Mouse (Mus musculus): ENCODE results near the gene Mcm7.
"Not testable (repeated sequence)": the region's sequence is repeated elsewhere in the genome, so short reads cannot be mapped to it uniquely, and the experiment has no call there.

The Mcm7 gene

DNA sequence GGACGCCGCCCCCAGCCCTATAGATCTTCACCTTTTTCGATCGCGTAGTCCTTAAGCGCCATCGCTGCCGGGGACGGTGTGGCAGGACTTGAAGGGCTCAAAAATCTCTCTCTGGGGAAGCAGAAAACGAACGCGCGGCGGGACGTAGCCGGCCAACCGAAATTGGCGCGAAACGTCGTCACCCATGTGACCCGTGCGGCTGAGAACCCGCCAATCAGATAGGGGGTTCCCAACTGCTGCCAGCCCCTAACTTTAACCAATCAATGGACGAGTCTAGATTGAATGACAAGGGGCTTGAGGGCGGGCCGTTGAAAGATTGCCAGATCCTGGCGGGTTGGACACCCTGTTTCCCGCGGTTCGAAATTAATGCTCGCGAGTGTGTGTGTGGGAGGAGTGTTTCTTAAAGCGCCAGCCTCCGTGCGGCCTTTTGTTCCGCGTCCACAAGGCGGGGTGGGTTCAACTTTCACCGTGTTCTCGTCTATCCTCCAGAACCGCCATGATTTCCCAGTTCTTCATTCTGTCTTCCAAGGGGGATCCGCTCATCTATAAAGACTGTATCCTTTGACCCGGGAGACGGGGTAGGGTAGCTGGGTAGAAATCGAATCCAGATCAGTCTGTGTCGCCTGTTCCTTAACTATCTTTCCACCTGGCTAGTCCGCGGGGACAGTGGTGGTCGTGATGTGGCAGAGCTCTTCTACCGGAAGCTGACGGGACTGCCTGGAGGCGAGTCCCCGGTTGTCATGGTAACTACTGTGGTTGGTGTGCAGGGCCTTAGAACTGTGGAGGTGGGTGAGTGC lies at the start of gene Mcm7, which contains the start of gene Ap4m1:
Mcm7 (minus strand) TSS at position 728 of the 797 bp plus-strand sequence.
Ap4m1 (plus strand) TSS at position 308 of the 797 bp plus-strand sequence.
- peak; percentile 99 for DNase-seq (ENCODE audit: low spot score in 2 of 2)

DNA sequence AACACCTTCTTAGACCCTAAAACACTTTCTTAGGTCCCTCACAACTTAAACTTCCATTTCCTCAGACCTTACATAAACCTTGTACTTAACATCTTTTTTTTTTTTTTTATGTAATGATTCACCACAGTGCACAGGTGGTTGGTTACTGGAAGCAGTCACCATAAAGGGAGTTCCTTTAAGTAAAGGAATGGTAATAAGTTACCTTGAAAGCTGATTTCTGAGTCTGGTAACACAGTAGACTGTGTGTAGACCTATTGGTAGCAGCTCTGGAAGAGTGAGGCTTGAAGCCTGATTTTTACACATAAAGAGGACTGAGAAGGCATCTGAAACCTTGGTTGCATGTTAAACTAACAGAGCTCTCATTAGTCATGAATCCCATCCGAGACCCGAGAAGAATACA lies 47.6 kb upstream of the Mcm7 start:
- DNase-seq (ENCODE audit: low spot score in 2 of 2): no peak

DNA sequence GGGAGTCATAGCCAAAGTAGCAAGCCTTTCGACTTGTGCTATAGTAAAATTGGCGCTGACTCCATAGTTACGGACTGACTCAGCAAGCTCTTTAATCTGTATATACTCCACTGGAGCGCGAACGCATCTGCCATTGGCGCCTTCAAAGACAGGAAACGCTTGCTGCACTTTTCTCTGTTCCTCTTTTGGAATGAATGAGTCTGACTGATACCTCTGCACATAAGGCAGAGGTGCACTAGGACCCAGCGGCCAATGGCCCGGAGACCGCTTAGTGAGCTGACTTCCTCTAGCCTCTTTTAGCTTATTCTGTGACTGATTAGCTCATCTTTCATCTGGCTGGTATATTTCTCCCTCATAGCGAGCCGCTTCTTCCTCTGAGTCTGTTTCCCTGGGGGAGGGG lies 44.4 kb upstream of the Mcm7 start:
- DNase-seq (ENCODE audit: low spot score in 2 of 2): not testable (repeated sequence)

DNA sequence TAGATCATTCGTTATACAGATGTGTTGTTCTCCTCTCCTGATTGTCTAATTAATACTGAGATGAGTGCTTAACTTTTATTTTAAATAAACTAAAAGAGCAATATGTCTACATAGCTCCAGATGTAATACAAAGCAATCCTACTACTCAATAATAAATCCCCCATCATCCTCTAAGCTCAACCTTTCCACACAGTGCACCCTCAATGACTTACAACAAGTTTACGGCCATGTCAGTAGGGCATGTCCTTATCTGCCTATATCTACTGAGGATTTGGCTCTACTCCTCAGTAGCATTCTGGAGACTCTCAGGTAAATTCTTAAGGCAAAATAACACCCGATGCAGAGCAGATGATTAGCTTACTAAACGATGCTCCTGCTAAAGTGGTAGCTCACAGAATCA lies 35.7 kb upstream of the Mcm7 start:
- no peak for DNase-seq (ENCODE audit: low spot score in 2 of 2)

DNA sequence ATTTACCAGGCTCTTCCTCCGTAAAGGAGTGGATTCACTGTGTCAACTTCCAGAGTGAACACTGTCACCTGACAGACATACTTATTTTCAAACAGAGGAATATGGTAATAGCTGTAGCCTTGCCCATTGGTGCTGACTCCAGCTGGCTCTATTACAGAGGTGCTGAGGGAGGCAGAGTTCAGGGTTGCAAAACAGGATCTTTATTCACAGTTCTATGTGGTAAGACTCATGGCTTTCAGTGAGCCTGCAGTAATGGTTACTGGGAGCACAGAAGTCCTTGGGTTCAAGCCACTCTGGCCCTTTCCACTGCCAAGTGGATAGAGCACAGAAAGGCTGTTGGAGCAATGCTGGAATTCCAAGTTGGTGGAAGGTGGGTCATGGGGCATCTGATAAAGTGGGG lies 35.0 kb upstream of the Mcm7 start:
- no peak for DNase-seq (ENCODE audit: low spot score in 2 of 2)

DNA sequence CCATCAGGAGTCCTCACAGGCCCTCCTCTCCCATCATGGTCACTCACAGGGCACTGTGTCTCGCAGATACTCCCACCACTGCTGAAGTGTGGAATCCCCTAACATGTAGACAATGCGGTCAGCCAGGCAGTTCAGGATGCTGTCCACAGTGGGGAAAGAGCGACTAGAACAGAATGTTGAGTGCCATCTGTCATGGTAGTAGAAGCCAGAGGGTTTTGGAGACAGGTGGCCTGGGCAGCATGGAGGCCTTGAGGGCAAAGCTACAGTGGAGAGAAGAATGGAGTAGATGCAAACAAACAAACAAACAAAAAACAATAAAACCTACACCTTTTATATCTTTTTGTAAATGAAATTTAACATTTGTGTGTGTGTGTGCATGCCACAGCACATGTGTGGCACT lies 29.9 kb upstream of the Mcm7 start:
- DNase-seq (ENCODE audit: low spot score in 2 of 2): no peak

DNA sequence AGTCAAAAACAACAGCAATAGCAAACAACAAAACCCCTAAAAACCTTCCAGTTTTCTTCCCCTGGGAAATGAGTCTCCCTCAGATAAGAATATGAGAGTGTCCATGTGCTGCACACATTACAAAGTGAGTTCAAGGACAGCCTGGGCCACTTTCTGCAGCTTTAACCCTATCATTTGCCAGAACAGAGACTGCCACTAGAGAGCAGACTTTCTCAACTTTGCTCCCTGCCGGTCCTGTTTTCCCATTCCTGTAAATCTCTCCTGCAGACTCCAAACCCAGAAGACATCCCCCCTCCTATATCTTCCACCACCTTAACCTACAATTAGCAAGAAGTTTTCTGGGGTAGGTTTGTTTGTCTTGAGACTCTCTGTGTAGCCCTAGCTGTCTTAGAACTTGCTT lies 27.4 kb upstream of the Mcm7 start:
- no peak for DNase-seq (ENCODE audit: low spot score in 2 of 2)

DNA sequence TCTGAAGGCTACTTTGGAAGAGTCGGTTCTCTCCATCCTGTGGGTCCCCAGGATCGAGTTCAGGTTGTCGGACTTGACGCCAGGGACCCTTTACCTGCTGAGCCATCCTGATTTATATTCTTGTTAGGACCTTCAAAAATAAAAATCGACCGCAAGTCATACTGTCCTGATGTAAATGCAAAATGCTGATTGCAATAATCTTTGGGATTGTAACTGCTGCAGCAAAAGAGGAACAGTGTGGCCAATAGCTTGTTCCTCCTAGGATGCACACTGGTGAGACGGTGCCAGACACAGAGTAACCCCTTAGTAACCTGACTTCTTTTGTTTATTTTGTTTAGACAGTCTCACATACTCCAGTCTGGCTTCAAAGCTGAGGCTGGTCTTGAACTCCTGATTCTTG lies 23.2 kb upstream of the Mcm7 start:
- DNase-seq (ENCODE audit: low spot score in 2 of 2): peak in 1 of 2 experiments; percentile 20

DNA sequence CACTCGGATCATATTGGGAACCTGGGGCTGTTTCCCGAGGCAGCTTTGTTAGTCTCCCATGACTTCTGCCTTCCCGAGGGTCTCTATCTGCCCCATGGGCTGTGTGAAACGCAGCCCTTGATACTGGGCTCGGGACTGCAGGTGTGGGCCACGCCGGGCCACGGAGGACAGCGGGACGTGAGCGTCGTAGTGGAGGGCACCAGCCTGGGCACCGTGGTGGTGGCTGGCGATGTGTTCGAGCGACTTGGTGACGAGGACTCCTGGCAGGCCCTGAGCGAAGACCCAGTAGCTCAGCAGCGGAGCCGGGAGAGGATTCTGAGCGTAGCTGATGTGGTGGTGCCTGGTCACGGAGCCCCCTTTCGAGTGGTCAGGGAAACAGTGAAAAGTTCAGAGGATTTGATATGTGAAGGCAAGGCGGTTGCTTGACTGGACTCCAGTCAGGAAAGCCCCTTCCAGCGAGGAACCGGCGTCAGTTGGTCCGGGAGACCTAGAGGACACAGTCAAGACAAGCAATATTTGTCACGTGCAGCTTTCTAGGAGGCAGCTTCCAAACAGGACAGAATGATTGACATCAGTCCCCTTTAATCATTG lies 22.6 kb upstream of the Mcm7 start:
- peak; percentile 56 to 58 for DNase-seq (ENCODE audit: low spot score in 2 of 2)

DNA sequence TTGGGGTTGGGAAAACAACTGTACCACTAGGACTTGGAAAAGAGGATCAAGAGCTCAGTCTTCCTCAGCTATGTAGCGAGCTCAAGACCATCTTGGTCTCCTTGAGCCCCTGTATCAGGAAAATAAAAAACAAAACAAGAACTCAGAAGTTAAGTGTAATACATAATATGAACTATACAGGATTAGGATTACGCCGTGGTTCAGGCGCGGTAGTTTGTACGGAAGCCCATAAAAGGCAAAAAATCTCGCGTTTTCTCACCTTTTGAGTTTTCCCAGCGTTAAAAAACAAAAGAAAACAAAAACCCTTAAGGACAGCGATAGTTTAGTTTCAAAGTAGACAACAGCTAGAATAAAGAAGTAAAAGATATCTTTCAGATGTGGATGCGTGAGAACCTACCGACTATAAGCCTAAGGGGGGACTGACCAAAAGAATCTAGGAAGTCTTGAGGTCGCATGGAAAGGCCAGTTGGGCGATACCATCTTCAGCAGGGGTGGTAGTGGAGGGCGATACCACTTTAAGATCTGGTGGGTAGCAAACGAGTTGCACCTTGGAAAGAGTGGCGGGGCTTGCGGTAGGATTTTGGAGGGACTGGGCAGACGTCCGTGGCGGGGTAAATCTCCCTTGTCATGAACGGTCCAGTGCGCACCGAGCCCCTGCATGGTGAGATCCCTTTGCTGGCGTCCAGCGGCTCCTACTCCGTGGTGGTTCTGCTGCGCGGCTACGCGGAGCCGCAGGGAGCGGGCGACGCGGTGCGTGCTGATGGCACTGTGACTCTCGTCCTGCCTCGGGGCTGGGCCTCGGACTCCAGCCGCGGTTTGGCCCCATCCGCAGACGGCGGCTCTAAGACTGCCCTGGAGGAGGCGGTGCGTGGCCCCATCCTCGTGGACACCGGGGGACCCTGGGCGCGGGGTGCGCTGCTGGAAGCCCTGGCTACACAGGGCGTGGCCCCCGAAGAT lies 21.8 kb upstream of the Mcm7 start, which contains the start of gene Mblac1:
Mblac1 (plus strand) TSS at position 544 of the 957 bp plus-strand sequence.
- peak; percentile 83 to 84 for DNase-seq (ENCODE audit: low spot score in 2 of 2)

DNA sequence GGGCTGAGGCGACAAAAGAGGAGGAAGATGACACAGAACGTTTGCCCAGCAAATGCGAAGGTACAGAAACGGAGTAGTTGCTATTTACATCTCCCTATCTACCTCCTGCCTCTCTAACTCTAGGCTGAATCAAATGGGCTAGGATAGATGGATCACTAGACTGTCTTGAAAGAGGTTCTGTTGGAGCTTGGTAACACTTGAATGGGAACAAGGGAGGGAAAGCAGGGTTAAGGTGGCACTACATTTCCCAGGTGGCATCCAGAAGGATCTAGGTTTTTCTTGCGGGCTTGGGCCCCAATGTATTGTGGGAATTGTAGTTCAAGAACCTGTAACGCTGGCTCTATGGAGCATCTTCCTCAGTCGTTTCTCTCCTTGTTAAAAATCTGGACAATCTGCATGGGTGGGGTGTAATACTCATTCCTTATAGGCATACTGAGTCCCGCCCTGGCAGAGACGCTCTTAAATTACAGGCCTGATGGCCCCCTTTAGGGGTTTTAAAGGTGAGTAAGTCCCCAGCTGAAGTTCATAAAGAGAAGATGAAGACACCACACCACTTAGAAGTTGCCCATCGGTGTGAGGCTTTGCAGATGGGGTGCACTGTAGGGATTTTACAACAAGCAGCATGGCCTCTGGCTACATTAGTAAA lies 15.6 kb upstream of the Mcm7 start:
- peak; percentile 83 to 91 for DNase-seq (ENCODE audit: low spot score in 2 of 2)

DNA sequence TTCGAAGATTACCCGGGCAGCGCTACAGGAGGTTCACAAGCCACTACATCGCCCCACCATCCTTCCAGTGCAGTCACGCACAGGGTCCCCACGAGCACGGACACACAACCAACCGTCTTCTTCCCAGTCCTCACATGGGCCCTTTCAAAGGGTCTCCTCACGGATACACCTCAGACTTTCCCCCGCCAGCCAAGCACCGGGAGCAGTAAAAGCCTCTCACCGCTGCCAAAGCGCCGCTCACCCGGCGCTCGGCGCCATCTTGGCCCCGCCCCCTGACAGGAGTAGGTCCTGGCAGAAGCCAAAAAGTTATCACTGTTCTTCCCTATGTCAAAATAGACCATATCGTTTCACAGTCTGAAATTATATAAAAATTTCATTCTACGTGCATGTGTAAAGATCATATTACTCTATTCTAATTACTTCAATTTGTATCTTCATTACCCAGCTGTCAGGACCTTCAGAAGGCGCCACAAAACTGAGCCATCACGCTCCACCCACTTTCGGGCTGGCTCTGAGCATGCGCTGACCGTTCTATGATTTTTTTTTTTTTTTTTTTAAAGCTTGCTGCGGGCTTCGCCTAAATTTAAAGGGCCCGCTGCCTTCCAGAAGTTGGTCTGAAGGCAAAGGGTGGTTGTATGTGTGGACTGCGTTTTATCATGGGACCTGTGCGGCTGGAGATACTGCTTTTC lies 14.9 kb upstream of the Mcm7 start, which contains the start of the genes Taf6 and Cnpy4:
Taf6 (minus strand) TSS at position 502 of the 689 bp plus-strand sequence.
Cnpy4 (plus strand) TSS at position 536 of the 689 bp plus-strand sequence.
- peak; percentile 89 to 90 for DNase-seq (ENCODE audit: low spot score in 2 of 2)

DNA sequence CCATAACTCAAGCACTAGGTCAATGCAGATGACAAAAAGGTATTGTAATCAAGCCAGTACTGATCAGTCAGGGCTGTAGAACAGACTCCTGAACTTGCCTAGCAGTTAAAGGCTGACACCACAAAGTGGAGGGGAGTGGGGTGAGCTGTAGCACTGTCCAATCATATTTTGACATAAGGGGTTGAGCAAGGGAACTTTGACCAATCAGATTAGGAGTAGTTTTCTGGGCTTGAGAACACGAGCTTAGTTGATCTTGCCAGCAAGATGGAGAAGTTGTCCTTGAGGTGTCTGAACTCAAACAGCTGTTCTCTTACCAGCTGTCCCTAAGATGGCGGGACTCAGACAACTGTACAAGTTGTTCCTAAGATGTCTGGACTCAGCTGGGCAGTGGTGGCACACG lies 995 bp upstream of the Mcm7 start:
- DNase-seq (ENCODE audit: low spot score in 2 of 2): no peak

DNA sequence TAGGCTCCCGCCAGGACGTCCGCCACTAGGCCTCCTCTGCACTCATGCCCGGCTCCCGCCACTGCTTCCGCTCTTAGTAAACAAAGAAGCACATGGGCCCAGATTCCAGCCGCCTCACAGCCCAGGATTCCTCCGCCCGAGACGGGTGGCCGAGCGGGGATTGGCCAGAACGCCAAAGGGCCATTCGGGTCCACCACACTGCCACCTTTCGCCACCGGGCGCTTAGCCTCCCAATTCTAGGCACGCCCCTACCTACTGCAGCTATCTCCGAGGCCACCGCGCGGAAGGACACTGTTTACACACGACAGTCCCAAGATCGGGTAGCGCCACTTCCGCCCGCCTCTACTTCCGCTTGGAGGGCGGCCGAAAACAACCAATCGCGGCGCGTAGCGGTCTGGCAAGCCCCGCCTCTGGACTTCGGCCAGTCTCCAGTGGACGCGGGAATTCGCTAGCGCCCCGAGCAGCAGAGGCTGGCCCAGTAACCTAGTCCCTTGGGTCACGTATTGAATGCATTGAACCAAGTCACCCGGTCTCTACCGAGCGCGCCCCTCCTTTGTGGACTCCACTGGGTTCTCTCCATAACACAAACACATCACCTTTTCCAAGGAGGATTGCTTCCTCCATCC lies 1.2 kb downstream of the Mcm7 start:
- DNase-seq (ENCODE audit: low spot score in 2 of 2): peak; percentile 97 to 98

DNA sequence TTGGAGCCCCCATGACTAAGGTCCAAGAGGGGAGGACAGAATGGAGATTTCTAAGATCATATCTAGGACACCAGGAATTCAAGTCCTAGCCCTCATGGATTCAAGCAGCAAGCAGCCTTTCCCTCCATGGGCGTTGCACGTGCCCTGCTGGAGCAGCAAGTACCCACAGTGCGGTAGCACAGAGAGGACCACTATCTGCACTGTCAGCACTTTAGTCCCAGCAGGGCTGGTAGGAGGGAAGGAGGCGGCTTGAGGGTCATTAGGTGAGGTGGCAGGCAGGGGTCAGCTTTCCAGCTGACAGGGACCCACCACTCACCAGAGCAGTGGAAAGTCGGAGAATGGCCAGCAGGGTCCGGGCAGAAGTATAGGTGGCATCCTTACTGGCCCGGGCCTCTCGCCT lies 6.6 kb downstream of the Mcm7 start:
- DNase-seq (ENCODE audit: low spot score in 2 of 2): no peak

DNA sequence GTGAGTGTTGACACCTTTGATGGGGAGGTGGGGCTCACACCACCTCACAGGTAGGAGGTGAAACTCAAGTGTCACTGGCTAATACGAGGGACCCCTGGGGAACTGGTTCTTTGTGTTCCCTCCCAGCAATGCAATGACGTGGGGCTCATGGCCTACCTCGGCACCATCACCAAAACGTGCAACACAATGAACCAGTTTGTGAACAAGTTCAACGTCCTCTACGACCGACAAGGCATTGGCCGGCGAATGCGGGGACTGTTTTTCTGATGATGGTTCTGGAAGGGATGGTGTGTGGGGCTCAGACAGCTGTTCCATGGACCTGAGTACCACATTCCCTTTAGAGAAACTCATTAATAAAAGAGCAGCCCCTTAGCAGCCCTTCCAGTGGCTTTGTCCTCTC lies 8.6 kb downstream of the Mcm7 start:
- DNase-seq (ENCODE audit: low spot score in 2 of 2): no peak

DNA sequence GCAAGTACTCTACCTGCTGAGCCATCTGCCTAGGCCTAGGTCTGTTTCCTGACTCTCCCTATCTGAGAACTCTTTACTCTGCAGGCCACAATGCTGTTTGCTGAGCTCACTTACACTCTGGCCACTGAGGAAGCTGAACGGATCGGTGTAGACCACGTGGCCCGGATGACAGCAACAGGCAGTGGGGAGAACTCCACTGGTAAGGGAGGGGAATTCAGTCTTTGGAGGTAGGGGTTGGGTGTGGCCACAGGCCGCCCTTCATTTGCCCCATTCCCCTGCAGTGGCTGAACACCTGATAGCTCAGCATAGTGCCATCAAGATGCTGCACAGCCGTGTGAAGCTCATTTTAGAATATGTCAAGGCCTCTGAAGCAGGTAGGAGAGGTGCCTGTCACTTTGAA lies 9.2 kb downstream of the Mcm7 start:
- no peak for DNase-seq (ENCODE audit: low spot score in 2 of 2)

DNA sequence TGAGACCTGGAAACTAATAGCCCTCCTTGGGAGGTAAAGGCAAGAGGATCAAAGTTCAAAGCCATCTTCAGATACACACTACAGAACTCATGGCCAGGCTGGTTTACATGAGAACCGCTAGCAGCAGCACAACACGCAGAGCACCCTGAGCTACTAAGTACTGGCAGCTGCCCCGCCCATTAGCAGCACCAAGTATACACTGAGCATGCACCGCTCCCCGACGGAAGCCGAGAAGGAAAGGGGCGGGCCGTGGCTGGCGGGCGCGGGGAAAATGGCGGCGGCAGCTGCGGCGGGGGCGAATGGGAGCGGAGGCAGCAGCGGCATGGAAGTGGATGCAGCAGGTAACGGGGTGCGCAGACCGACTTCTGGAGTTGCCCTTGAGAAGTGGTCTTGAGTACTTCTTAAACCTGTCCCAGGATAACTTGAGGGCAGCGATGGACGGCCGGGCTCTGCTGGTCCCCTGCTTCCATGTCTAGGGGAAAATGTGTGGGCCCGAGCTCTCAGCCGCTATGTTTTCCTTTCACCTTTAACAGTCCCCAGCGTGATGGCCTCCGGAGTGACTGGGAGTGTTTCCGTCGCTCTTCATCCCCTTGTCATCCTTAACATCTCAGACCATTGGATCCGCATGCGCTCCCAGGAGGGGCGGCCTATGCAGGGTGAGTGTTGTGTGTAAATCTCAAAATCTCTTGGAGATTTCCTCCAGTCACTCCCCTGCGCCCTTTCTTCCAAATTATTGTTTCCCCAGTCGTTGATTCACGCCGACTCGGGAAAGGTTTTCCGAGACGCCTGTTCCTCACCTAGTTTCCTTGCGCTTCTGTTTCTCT lies 11.2 kb downstream of the Mcm7 start, which contains the start of gene Cops6:
Cops6 (plus strand) TSS at position 230 of the 824 bp plus-strand sequence.
- DNase-seq (ENCODE audit: low spot score in 2 of 2): peak; percentile 97

DNA sequence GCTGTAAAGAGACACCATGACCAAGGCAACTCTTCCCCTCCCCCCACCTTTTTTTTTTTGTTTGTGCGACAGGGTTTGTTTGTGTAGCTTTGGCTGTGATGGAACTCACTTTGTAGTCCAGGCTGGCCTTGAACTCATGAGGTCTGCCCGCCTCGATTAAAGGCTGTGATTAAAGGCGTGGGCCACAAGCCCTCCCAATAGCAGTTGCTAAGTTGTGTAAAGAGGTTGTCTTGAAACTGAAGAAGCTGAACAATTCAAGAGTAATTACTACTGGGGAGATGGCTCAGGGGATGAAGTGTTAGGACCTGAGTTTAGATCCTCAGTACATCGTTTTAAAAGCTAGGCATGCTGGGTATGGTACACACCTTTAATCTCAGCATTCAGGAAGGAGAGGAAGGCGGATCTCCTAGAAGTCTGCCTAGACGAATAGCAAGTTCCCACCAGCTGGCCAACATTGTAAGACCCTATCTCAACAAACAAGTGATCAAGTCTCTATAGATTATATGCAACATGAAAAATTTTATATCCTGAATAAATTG lies 11.9 kb downstream of the Mcm7 start:
- no peak for DNase-seq (ENCODE audit: low spot score in 2 of 2)
